Mouse (Mus musculus) CH12.LX (cell line): ENCODE results near the gene Col24a1. TPM values are rescaled to one million over a fixed set of nuclear protein-coding genes. Genes with fewer than 3 reads are reported as not detected.

Experiments
- DNase-seq: peaks from one replicate; pipeline ENCODE4 v3.0.0-alpha.2; 2013; ENCODE audit errors: extremely low read depth
- H3K27ac ChIP-seq: 2 replicates; pipeline ENCODE4 v1.5.1; 2012; ENCODE audit warnings: low read depth, mild to moderate bottlenecking, control low read depth, moderate library complexity; ENCODE audit not compliant: insufficient read depth
- H3K27me3 ChIP-seq: replicated peaks from 2 replicates; pipeline ENCODE3; 2012; ENCODE audit warnings: inconsistent platforms
- H3K36me3 ChIP-seq, 2 experiments: replicated peaks in 1 of 2; 2 replicates each; pipeline versions ENCODE3 to v1.6.1; 2012; ENCODE audit warnings: inconsistent platforms in 1 of 2, low read length in 1 of 2, mild to moderate bottlenecking in 1 of 2, mixed read lengths in 1 of 2, moderate library complexity in 1 of 2; ENCODE audit not compliant: control insufficient read depth in 1 of 2, insufficient read depth in 1 of 2
- H3K4me1 ChIP-seq, 2 experiments: 2 replicates each; pipeline ENCODE4 v1.6.1; 2012; ENCODE audit warnings: inconsistent platforms in 1 of 2, moderate library complexity in 1 of 2; ENCODE audit not compliant: insufficient read depth in 2 of 2, control insufficient read depth in 1 of 2
- H3K4me2 ChIP-seq: 2 replicates; pipeline ENCODE4 v1.6.1; 2012; ENCODE audit warnings: low read depth, mild to moderate bottlenecking, control low read depth; ENCODE audit not compliant: poor library complexity, insufficient read depth, severe bottlenecking
- H3K4me3 ChIP-seq, 3 experiments: fragments of 150-350 bp in 1 of 3; sonication (generic) in 1 of 3; replicated peaks in 1 of 3; 2 replicates each; pipeline versions ENCODE3 to v1.5.1; 2011 to 2012; ENCODE audit warnings: low read depth in 2 of 3, low read length in 2 of 3, mild to moderate bottlenecking in 2 of 3, moderate library complexity in 2 of 3, control low read depth in 1 of 3, improper control_type of control experiment in 1 of 3, inconsistent platforms in 1 of 3, mixed read lengths in 1 of 3; ENCODE audit not compliant: poor library complexity in 1 of 3
- H3K79me2 ChIP-seq: replicated peaks from 2 replicates; pipeline ENCODE4 v1.6.1; 2012; ENCODE audit warnings: mild to moderate bottlenecking, moderate library complexity; ENCODE audit not compliant: control insufficient read depth, poor library complexity, insufficient read depth, severe bottlenecking; ENCODE audit errors: extremely low read depth
- H3K9ac ChIP-seq: 2 replicates; pipeline ENCODE4 v1.6.1; 2012; ENCODE audit warnings: low read depth, mild to moderate bottlenecking, control low read depth, moderate library complexity; ENCODE audit not compliant: insufficient read depth
- H3K9me3 ChIP-seq: replicated peaks from 2 replicates; pipeline ENCODE3; 2012; ENCODE audit warnings: low read length, inconsistent platforms, mixed read lengths
- CHD2 ChIP-seq: IDR thresholded peaks from 2 replicates; pipeline ENCODE4 v1.6.1; 2011; ENCODE audit warnings: low read length, improper control_type of control experiment
- E2F4 ChIP-seq: IDR thresholded peaks from 2 replicates; pipeline ENCODE4 v1.6.1; 2011; ENCODE audit warnings: low read depth, low read length, improper control_type of control experiment; ENCODE audit not compliant: insufficient replicate concordance
- ELF1 ChIP-seq: IDR thresholded peaks from 2 replicates; pipeline ENCODE4 v1.6.1; 2014; ENCODE audit warnings: low read depth, mild to moderate bottlenecking, inconsistent platforms, low read length, improper control_type of control experiment
- IRF4 ChIP-seq: IDR thresholded peaks from 2 replicates; pipeline ENCODE4 v1.6.1; 2014; ENCODE audit warnings: low read depth, mild to moderate bottlenecking, inconsistent platforms, low read length, improper control_type of control experiment
- JUN ChIP-seq: IDR thresholded peaks from 2 replicates; pipeline ENCODE4 v1.6.1; 2011; ENCODE audit warnings: low read depth, mild to moderate bottlenecking, low read length, improper control_type of control experiment, moderate library complexity; ENCODE audit not compliant: insufficient read depth
- KAT2A ChIP-seq: IDR thresholded peaks from 2 replicates; pipeline ENCODE4 v1.6.1; 2012; ENCODE audit warnings: low read length, improper control_type of control experiment, inconsistent platforms; ENCODE audit not compliant: insufficient replicate concordance
- MEF2A ChIP-seq: IDR thresholded peaks from 2 replicates; pipeline ENCODE4 v1.6.1; 2014; ENCODE audit warnings: low read depth, mild to moderate bottlenecking, inconsistent platforms, low read length, improper control_type of control experiment, borderline replicate concordance
- MXI1 ChIP-seq: IDR thresholded peaks from 2 replicates; pipeline ENCODE4 v1.6.1; 2011; ENCODE audit warnings: mild to moderate bottlenecking, low read depth, low read length, improper control_type of control experiment
- NRF1 ChIP-seq: IDR thresholded peaks from 2 replicates; pipeline ENCODE4 v1.6.1; 2014; ENCODE audit warnings: low read depth, mild to moderate bottlenecking, inconsistent platforms, low read length, improper control_type of control experiment, moderate library complexity
- PAX5 ChIP-seq: IDR thresholded peaks from 2 replicates; pipeline ENCODE4 v1.6.1; 2012; ENCODE audit warnings: low read length, inconsistent platforms, mixed read lengths
- POLR2A ChIP-seq: IDR thresholded peaks from 2 replicates; pipeline ENCODE4 v1.6.1; 2011; ENCODE audit warnings: low read depth, mild to moderate bottlenecking, improper control_type of control experiment, low read length
- POLR2AphosphoS2 ChIP-seq: IDR thresholded peaks from 2 replicates; pipeline ENCODE4 v1.6.1; 2011; ENCODE audit warnings: low read depth, low read length, improper control_type of control experiment
- SMC3 ChIP-seq: IDR thresholded peaks from 2 replicates; pipeline ENCODE4 v1.6.1; 2011; ENCODE audit warnings: low read depth, low read length, improper control_type of control experiment
- TBP ChIP-seq: conservative IDR thresholded peaks from 2 replicates; pipeline ENCODE4 v1.6.1; 2011; ENCODE audit warnings: low read depth, low read length, improper control_type of control experiment
- TCF12 ChIP-seq: IDR thresholded peaks from 2 replicates; pipeline ENCODE4 v1.6.1; 2014; ENCODE audit warnings: low read depth, mild to moderate bottlenecking, inconsistent platforms, low read length, improper control_type of control experiment
- USF1 ChIP-seq: IDR thresholded peaks from 2 replicates; pipeline ENCODE4 v1.6.1; 2014; ENCODE audit warnings: low read depth, mild to moderate bottlenecking, inconsistent platforms, low read length, improper control_type of control experiment
- ZC3H11A ChIP-seq: IDR thresholded peaks from 2 replicates; pipeline ENCODE4 v1.6.1; 2012; ENCODE audit warnings: low read depth, mild to moderate bottlenecking, inconsistent platforms, low read length, improper control_type of control experiment
- ZMIZ1 ChIP-seq: IDR thresholded peaks from 2 replicates; pipeline ENCODE4 v1.6.1; 2012; ENCODE audit warnings: low read depth, mild to moderate bottlenecking, inconsistent platforms, low read length, improper control_type of control experiment
- ZNF384 ChIP-seq: IDR thresholded peaks from 2 replicates; pipeline ENCODE4 v1.6.1; 2012; ENCODE audit warnings: low read depth, low read length, improper control_type of control experiment, inconsistent platforms
- dilution Hi-C: fragments of 300-500 bp; cut with MboI; formaldehyde crosslinking; loops from 2 replicates; pipeline ENCODE4 v1.14.3; 2020; ENCODE audit warnings: low sequenced_read_pairs; ENCODE audit not compliant: extremely low pct_unique_long_range_greater_than_20kb, extremely low pct_ligation_motif_present
- in situ Hi-C: fragments of 300-500 bp; cut with MboI; formaldehyde crosslinking; loops from 3 replicates; pipeline ENCODE4 v1.14.3; 2019; ENCODE audit warnings: low sequenced_read_pairs, low pct_ligation_motif_present, low pct_unique_long_range_greater_than_20kb, mixed read lengths
- polyA plus RNA-seq: library from polyadenylated mRNA; unstranded; fragments of >175 nt; gene quantifications from 2 replicates; pipeline ENCODE4 v1.2.1, GENCODE M21; 2012; ENCODE audit warnings: low read depth; ENCODE audit not compliant: insufficient read length
- total RNA-seq, 2 experiments: library from RNA; depleted of rRNA; stranded (reverse); fragments of 300-350 nt in 1 of 2; fragments of >200 nt in 1 of 2; gene quantifications; 2 replicates each; pipeline ENCODE4 v1.2.3; 2012 to 2014

Gene Col24a1
- total and polyA plus RNA-seq, 3 experiments, result 0.10 TPM; not detected in 2

GRCm38 (mm10) chr3:145414362-145414761, 122.1 kb downstream of the Col24a1 start:
- no peaks in the 10 kb centered on the region for H3K36me3 ChIP-seq
- no peak overlapping the region for H3K4me3 ChIP-seq
- H3K9ac ChIP-seq, result no peak overlapping the region
- no peak overlapping the region for H3K4me2 ChIP-seq
- H3K27ac ChIP-seq, result no peak overlapping the region
- DNase-seq, result no peak
- H3K27me3 ChIP-seq, result no peaks in the 10 kb centered on the region
- in situ Hi-C loops (loop anchor here (25.0 kb wide), 1 partner anchor 498 kb away; the partner anchor contains the start of gene Bcl10), dilution Hi-C loops (no loop called here)
- no peaks in the 10 kb centered on the region for H3K79me2 ChIP-seq
- no peaks in the 10 kb centered on the region; a peak in 1 of 4 replicates for H3K4me1 ChIP-seq
- H3K9me3 ChIP-seq, result no peaks in the 10 kb centered on the region
- no peak for TF ChIP-seq ELF1
- no peak for TF ChIP-seq USF1
- TF ChIP-seq PAX5, result no peak
- no peak for TF ChIP-seq POLR2A
- TF ChIP-seq KAT2A, result no peak
- TF ChIP-seq SMC3, result no peak
- TF ChIP-seq NRF1, result no peak
- TF ChIP-seq ZNF384, result no peak
- no peak for TF ChIP-seq TBP
- no peak for TF ChIP-seq CHD2

GRCm38 (mm10) chr3:145417809-145418208, 125.5 kb downstream of the Col24a1 start:
- Histone ChIP-seq H3K4me2 (no peak overlapping the region), H3K4me1 (peaks cover 3 to 17% of the 10 kb centered on the region in 2 experiments; a peak in 2 of 4 replicates), H3K4me3 (no peak overlapping the region), H3K36me3 (no peaks in the 10 kb centered on the region), H3K27ac (no peak overlapping the region), H3K9ac (no peak overlapping the region), H3K27me3 (no peaks in the 10 kb centered on the region), H3K9me3 (no peaks in the 10 kb centered on the region), H3K79me2 (no peaks in the 10 kb centered on the region)
- dilution Hi-C loops (no loop called here), in situ Hi-C loops (loop anchor here (25.0 kb wide), 1 partner anchor 494 kb away; the partner anchor contains the start of gene Bcl10)
- DNase-seq, result no peak
- TF ChIP-seq POLR2AphosphoS2 (no peak), ZMIZ1 (no peak), USF1 (no peak), E2F4 (no peak), ZC3H11A (no peak), TCF12 (no peak), IRF4 (no peak), MXI1 (no peak), JUN (no peak), MEF2A (no peak)
